Mouse (Mus musculus) ES-E14 (cell line): ENCODE measurements around the gene Lamb2.

Experiments
- CHD2 ChIP-seq: IDR thresholded peaks from 2 replicates; pipeline ENCODE4 v1.6.1; 2014; ENCODE audit warnings: mild to moderate bottlenecking, low read depth, low read length, inconsistent platforms
- HCFC1 ChIP-seq: IDR thresholded peaks from 2 replicates; pipeline ENCODE4 v1.6.1; 2012; ENCODE audit warnings: low read length, inconsistent platforms, borderline replicate concordance; ENCODE audit not compliant: insufficient read depth
- ZNF384 ChIP-seq: IDR thresholded peaks from 2 replicates; pipeline ENCODE4 v1.6.1; 2012; ENCODE audit warnings: low read depth, low read length, inconsistent platforms

DNA sequence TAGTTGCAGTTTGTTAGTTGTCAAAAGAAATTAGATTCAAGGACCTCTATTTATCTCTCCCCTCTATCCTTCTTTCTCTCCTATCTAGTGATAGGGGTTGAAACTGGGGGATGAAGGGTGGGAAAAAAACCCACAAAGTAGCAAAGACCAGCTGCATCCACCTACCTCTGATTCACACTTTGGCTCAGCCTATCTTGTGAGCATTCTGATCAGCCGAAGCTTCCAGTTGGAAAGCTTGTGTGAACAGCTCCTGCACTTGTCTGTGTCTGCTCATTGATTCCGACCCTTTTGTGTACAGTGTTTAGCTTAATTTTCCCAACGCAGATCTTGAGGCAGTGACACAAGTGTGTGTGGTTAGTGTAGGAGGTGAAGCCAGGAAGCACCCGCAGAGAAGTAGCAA lies 26.1 kb upstream of the Lamb2 start:
- TF ChIP-seq HCFC1, result no peak
- TF ChIP-seq CHD2, result no peak
- no peak for TF ChIP-seq ZNF384
